Mouse (Mus musculus): ENCODE data around the gene Gapdh. TPM values are rescaled to one million over a fixed set of nuclear protein-coding genes. Genes with fewer than 3 reads are reported as not detected.
"Not testable (repeated sequence)": the region's sequence is repeated elsewhere in the genome, so short reads cannot be mapped to it uniquely, and the experiment has no call there.

Gapdh gene
- total RNA-seq, 2 experiments from 2014 or later: 7,536 to 8,309 TPM

DNA sequence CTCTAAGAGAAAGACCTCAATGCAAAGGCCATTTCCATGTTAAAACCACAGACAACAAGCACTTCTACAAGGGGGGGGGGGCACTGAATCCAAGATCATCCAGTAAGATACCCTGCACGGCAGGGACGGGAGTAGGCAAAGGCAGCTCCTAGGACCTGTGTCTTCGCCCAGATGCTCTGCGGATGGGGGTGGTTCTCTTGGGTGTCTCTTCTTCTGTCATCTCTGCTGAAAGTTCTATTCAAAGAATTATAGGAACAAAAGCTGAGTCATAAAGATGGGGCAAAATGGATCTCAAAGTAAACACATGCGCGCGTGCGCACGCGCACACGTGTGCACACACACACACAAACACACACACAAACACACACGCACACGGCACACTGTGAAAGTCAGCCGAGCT is 1.8 kb upstream of the Gapdh start:
- no peak for DNase-seq

- DNase-seq: peak; percentile 78
Measured at GRCm38 (mm10) chr6:125166861-125167650, 789 bp upstream of the Gapdh start.

DNA sequence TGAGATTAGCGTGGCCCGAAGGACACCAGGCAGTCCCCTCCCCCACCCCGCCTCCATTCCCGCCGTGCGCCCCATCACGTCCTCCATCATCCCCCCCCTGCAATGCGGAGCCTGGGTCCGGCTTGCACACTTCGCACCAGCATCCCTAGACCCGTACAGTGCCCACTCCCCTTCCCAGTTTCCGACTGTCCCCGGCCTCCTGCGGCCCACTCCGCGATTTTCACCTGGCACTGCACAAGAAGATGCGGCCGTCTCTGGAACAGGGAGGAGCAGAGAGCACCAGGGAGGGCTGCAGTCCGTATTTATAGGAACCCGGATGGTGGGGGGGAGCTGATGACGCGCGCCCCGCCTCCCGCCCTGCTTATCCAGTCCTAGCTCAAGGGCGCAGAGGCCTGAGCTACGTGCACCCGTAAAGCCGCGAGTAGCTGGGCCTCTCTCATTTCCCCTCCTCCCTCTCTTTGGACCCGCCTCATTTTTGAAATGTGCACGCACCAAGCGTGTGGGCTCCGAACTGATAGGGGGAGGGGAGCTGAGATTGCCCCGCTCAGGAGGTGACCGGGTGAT is 857 bp downstream of the Gapdh start:
- peak; percentile 94 for DNase-seq

DNA sequence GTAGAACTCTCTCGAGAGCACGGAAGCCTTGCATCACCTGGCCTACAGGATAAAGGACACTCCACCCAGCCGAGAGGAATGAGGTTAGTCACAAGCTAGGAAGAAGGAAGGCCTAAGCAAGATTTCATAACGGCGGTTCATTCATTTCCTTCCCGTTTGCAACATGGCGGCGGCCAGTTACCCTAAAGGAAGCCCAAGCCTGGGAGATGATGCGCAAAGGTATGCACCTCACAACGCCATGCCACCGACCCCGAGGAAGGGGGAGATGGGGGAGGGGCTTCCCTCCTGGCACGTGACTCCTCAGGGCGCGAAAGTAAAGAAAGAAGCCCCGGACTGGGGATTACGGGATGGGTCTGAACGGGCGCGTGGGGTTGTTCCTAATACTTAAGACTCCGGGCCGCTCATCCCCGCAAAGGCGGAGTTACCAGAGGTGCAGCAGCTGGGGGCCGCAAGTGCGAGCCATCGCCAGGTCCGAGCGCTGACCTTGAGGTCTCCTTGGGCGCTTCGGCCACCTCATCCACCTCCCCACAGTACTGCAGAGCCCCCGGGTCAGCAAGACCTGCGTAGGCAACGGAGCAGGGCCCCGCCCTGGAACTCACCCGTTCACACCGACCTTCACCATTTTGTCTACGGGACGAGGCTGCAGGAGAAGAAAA is 1.5 kb downstream of the Gapdh start:
- peak; percentile 55 for DNase-seq

GRCm38 (mm10) chr6:125163801-125164657 is 2.2 kb downstream of the Gapdh start:
- peak; percentile 37 for DNase-seq

- DNase-seq: not testable (repeated sequence)
Measured at GRCm38 (mm10) chr6:125162615-125163305, 3.5 kb downstream of the Gapdh start.

GRCm38 (mm10) chr6:125161971-125162370 is 4.3 kb downstream of the Gapdh start:
- DNase-seq: peak; percentile 71

DNA sequence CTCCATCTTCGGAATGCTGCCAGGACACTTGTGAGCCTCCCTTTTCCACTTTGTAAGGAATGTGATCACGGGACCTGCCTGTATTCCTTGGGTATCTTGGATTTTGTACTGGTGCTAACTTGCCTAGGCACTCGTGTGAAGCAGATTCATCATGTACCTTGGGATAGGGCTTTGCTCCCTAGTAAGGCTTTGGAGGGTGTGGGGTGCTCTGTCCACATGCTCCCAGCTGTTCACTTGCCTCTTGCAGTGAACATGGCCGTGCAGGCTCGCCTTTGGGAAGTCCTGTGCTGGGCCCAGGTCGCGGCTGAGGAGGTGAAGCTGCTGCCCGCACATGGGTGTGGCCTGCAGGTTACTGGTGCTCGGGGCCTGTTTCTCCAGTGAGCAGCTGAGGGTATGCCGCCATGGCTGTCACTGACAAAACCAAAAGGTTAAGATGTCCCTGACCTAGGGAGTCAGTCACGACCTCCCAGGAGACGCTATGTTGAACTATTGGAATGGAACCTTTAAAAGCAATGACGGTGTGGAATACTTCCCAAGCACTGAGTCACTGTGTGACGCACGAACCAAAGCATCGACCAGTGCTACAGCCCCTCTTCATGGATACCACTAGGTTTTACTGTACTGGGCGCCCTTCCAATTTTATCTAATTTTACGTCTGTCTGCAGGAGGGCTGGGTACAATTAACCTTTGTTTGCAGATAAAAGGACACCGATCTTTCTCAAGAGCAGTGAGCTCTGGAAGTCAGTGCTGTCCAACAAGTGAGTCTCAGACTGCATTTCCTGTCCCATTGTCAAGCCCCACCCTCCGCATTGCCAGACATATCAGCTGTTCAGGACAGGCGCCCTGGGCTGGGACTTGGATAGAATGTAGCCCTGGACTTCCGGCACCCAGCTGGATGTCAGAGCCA is 5.2 kb downstream of the Gapdh start:
- peak; percentile 64 for DNase-seq

- DNase-seq: peak; percentile 27
Measured at GRCm38 (mm10) chr6:125160558-125160853, 5.8 kb downstream of the Gapdh start.

DNA sequence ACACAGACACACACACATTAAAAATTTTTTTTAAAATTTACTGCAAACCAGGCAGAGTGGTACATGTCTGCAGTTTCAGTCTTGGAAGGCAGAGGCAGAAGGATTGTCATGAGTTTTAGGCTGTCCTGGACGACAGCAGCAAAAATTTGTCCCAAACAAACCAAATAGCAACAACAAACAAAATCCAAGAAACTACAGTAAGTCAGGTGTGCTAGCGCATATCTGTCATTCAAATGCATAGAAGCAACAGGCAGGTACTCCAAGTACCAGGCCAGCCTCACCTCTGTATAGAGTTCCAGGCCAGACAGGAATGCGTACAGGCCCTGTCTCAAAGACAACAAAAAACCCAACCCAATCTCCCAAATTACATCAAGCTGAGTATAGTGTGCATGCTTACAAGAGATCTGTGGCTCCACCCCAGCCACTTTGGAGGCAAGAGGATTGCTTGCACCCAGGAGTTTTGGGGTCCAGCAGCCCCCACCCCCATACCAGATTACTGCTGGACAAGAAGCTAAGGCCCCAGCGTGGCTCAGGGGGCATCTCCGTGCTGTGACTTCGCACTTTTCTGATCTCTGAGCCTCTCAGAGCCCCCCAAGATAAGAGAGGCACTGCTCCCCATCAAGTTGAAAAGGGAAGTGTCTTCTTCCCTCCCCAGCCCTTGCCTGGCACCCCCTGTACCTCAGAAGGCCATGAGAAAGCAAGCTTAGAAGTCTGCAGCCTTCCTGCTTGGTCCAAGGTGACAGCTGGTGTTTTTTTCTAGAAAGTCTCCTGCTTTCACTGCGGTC is 6.3 kb downstream of the Gapdh start:
- no peak for DNase-seq

DNA sequence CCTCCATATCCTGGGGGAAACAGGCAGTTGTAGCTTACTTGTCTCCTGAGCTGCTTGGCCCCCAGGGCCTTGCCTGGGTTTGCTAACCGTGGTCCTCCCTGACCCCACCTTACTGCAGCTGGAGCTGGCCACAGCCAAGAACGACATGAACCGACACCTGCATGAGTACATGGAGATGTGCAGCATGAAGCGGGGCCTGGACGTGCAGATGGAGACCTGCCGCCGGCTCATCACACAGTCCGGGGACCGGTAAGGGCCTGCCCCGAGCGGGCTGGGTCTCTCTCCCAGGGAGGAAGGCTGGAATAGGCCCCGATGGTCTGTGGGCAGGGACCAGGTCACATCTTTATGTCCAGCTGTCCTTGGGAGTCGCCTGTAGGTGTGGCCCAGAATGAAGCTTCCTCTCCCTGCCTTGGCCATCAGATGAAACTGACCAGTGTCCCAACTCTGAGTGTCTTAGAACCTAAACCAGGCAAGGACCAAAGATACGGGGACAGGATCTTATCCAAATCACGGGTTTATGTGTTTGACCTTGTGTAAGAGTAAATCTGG is 7.2 kb downstream of the Gapdh start:
- DNase-seq: peak; percentile 25

GRCm38 (mm10) chr6:125156903-125157614 is 9.2 kb downstream of the Gapdh start:
- DNase-seq: no peak

DNA sequence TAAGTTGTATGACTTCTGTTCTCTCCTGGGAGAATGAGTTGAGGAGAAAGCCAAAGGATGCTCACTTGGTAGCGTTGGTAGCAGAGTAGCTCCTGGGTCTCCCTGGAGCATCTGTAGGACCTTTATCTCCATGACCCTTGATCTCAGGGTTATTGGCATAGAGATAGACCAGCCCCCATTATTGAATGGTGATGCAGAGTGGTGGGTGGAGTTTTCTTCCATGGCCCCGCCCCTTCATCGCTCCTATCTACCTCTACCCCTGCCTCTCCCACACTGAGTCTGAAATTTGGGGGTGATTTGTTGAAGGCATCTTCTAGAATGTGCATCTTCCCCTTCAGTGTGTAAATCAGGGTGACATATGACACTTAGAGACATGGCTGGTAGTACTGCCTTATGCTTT is 9.8 kb downstream of the Gapdh start:
- no peak for DNase-seq

- DNase-seq: no peak
Measured at GRCm38 (mm10) chr6:125155262-125155661, 11.0 kb downstream of the Gapdh start.

DNA sequence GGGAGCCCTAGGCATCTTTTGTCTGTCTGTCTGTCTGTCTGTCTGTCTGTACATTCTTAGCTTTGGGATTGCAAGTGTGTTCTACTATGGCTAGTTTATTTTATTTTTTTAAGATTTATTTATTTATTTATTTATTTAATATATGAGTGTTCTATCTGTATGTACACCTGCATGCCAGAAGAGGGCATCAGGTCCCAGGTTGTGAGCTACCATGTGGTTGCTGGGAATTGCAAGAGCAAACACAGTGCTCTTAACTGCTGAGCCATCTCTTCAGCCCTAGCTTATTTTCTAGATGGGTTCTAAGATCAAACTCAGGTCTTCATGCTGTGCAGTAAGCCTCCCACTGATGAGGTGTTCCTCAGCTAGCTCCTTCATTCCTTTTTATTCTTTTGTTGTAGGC is 11.7 kb downstream of the Gapdh start:
- no peak for DNase-seq

DNA sequence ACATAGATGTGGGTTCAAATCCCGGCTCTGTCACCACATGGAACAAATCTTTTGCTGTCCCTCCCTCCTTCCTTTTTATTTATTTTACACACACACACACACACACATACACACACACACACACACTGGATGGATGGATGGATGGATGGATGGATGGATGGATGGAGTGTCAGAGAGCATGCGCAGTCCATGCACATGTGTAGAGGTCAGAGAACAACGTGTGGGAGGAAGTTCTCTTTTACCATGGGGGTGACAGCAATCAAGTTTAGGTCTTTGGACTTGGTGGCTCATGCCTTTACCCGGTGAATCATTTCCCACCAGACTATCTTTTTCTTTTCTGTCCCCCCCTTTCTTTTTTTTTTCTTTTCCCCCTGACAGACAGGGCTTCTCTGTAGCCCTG is 12.6 kb downstream of the Gapdh start:
- DNase-seq: no peak

DNA sequence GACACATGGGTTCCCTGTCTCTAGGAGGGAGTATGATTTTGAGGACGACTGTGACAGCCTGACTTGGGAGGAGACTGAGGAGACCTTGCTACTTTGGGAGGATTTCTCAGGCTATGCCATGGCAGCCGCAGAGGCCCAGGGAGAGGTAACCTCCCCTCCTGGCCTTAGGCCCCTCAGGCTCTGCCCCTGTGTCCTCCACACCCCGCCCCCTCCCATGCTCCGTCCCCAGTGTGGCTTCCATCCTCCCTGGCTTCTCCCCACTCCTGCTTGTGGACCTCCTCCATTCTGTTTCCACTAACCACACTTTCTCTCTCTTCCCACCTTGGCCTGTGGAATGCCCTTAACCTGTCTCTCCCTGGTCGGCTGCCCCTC is 13.3 kb downstream of the Gapdh start:
- no peak for DNase-seq

- DNase-seq: peak; percentile 76
Measured at GRCm38 (mm10) chr6:125152212-125153017, 13.9 kb downstream of the Gapdh start.

Measured in gastrocnemius, postnatal 10 days (tissue).